Mouse (Mus musculus): ENCODE measurements around the gene Gpx3. TPM values are rescaled to one million over a fixed set of nuclear protein-coding genes. Genes with fewer than 3 reads are reported as not detected.
"Not testable (repeated sequence)": the region's sequence is repeated elsewhere in the genome, so short reads cannot be mapped to it uniquely, and the experiment has no call there.

Gpx3 gene
- total RNA-seq, 2 experiments from 2014 or later, result 7.0 to 7.1 TPM

- DNase-seq (ENCODE audit: low spot score in 2 of 2), result no peak
Measured at GRCm38 (mm10) chr11:54879922-54880321, 22.3 kb upstream of the Gpx3 start.

GRCm38 (mm10) chr11:54881051-54881474, 21.2 kb upstream of the Gpx3 start:
- no peak for DNase-seq (ENCODE audit: low spot score in 2 of 2)

DNA sequence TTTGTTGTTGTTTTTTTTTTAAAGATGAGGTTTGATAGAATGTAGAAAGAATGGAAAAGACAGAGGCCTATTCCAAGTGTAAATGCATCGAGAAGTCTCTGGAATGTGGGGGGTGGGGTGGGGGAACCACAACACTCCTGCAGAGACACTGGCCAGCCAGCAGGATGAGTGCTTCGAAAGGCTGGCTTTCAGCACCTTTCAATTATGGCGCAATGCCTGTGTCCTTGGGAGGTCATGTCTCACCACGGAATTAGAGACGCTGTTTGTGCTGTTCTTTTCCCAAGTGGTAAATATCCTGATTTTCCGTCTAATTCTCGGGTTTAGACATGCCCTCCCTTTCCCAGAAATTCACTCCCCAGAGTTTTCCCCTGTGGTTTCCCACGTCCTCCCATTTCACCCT, 19.6 kb upstream of the Gpx3 start:
- no peak for DNase-seq (ENCODE audit: low spot score in 2 of 2)

- DNase-seq (ENCODE audit: low spot score in 2 of 2), result no peak
Measured at GRCm38 (mm10) chr11:54884197-54884828, 17.9 kb upstream of the Gpx3 start.

DNA sequence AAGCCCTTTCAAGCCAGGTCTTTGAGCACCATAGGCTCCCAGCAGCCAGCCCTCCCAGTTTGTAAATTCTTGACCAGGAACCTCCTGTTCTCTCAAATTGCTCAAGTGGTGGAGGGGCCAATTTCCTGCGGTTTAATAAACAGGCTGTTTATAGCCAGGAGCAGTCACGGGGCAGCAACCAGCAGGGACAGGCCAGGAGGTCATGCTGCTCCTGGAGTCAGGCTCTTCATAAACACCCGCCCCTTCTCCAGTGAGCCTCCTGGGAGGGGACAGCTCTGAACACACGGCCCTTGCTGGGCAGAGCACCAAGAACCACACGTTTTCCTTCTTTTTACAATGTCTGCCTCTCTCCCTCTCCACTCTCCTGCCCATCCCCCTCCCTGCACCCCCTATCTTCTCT, 17.3 kb upstream of the Gpx3 start:
- no peak for DNase-seq (ENCODE audit: low spot score in 2 of 2)

DNA sequence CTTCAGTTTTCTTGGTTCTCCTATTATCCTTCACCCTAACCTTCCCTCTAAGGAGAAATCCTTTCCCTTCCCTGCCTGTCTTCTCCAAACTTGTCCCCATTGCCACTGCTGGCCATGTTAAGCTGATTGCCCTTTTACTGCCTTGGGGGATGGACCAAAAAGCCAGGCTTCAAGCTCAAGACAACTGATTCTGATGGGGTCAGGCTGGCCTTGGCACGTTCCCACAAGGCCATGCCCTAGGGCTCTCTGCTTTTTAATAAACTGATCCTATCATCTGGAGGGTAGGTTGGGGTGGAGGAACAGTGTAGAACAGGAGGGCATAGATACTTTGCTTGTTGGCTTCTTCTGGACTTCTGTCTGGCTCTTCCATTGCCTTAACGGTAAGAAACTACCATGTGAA, 16.8 kb upstream of the Gpx3 start:
- no peak for DNase-seq (ENCODE audit: low spot score in 2 of 2)

GRCm38 (mm10) chr11:54887927-54888326, 14.3 kb upstream of the Gpx3 start:
- DNase-seq (ENCODE audit: low spot score in 2 of 2), result no peak

GRCm38 (mm10) chr11:54891341-54891740, 10.9 kb upstream of the Gpx3 start:
- DNase-seq (ENCODE audit: low spot score in 2 of 2), result no peak

- no peak for DNase-seq (ENCODE audit: low spot score in 2 of 2)
Measured at GRCm38 (mm10) chr11:54892091-54892490, 10.2 kb upstream of the Gpx3 start.

DNA sequence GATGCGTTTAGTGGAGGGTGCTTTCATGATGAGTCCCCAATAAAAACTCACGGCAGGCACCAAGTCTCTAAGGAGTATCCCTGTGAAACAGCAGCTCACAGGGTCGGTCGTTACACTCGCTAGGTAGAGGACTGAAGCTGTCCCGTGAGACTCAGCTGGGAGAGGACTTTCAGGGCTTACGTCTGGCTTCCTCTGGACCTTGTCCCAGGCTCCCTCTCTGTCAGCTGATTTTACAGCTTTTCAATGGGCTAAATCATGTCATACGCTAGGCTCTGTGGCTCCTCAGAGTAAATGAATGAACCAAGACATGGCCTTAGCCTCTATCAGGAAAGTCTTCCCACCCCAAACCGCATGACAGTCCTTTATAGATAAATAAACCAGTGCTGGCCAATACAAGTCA, 7.7 kb upstream of the Gpx3 start:
- DNase-seq (ENCODE audit: low spot score in 2 of 2), result no peak

DNA sequence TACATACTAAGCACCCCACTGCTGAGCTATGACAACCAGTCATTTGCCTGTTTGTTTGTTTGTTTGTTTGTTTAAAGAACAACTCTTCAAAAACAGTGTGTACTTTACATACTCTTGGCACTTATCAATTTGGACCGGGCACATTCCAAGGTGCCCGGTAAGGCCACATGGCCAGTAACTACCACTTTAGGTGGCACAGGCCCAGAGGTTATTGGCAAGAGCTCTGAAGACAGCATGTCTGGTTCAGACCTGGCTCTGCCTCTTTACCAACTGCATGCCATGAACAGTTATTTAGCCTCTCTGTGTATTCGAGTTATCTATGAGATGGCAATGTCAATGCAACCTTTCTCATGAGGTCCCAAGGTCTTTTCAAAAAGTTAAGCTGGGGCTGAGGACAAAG, 5.6 kb upstream of the Gpx3 start:
- DNase-seq (ENCODE audit: low spot score in 2 of 2), result not testable (repeated sequence)

DNA sequence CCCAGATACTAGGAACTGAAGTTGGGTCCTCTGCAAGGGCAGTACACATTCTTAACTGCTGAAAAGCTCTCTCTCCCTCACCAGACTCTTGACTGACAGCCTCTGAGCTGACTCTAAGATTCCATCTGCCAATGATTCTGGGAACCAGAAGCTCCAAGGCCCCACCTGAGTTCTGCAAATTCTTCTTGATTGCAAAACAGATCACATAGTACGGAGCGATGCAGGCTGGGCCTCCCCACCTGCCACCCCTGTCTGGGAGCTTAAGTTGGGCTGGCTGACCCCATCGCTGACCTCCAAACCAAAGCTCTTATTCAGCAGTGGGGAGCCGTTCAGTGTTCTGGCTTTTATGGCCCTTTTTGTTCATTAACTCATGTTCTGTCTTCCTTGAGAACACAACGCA, 4.8 kb upstream of the Gpx3 start:
- DNase-seq (ENCODE audit: low spot score in 2 of 2), result no peak

GRCm38 (mm10) chr11:54899657-54900056, 2.6 kb upstream of the Gpx3 start:
- no peak for DNase-seq (ENCODE audit: low spot score in 2 of 2)

GRCm38 (mm10) chr11:54903339-54903738, 1.1 kb downstream of the Gpx3 start:
- no peak for DNase-seq (ENCODE audit: low spot score in 2 of 2)

DNA sequence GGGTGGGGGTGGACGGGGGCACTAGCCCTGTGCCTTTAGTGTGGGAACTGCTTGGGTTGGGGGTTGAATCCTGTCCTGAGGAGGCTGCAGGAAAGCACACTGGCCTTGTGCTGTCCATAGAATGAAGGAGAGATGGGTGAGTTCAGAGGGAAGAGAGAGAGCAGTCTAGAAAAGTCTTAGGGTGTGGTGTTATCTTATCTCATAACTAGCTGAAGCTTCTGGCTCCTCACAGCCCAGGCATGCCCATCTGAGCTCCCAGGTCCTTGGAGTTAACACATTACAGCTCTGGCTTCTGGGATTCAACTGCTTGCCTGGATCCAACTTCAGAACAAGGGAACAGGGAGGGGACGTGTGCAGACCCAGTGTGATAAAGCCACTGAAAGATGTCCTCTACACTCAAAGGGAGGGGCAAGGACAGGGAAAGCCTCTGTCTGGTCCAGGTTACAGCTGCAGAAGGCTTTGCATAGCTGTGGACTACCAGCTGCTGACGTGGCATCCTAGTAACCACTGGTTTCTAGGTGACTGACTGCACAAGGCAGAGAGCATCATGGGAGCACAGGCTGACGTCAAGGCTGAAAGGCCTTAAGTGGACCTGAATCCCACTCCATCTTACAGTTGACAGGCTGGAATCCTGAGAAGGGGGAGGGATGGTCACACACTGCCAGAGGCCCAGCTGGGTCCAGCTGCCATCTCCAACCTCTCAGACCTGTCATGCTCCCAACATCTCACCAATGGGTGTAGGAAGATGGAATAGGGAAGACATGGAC, 1.9 kb downstream of the Gpx3 start:
- DNase-seq (ENCODE audit: low spot score in 2 of 2), result no peak

DNA sequence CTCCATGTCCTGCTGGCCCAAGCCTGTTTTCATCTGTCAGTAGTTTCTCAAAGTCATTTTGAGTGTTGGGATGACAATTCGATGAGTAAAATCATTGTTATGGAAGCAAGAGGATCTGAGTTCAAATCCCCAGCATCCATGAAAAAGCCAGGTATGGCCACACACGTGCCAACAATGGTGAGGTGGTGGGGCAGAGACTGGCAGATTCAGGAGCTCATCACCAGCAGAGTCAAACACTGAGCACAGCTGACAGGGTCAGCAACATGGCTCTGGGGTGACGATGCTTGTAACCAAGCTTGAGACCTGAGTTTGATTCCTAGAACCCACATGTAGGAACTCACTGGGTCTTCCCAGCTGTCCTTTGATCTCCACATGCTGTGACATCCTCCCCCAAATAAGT, 2.8 kb downstream of the Gpx3 start:
- DNase-seq (ENCODE audit: low spot score in 2 of 2), result no peak

GRCm38 (mm10) chr11:54905931-54906330, 3.7 kb downstream of the Gpx3 start:
- DNase-seq (ENCODE audit: low spot score in 2 of 2), result no peak

GRCm38 (mm10) chr11:54906466-54906865, 4.2 kb downstream of the Gpx3 start:
- DNase-seq (ENCODE audit: low spot score in 2 of 2), result no peak

DNA sequence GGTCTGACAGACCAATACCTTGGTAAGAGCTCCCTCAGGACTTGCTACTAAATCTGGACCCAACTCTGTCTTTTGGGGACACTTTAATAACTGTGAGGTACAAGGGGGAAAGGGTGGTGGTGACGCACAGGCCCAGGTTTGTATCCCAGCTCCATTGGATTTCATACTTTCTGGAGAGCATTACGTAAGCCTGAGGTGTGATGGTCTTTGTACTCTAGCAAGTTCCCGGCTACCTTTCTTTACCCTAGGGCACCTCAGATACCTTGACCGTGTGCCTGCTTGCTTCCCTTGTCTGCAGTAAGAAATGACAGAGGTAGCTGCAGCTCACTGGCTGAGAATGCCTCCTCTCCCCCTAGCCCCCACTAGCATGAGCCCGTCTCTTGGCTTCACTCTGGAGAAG, 5.0 kb downstream of the Gpx3 start:
- no peak for DNase-seq (ENCODE audit: low spot score in 2 of 2)

DNA sequence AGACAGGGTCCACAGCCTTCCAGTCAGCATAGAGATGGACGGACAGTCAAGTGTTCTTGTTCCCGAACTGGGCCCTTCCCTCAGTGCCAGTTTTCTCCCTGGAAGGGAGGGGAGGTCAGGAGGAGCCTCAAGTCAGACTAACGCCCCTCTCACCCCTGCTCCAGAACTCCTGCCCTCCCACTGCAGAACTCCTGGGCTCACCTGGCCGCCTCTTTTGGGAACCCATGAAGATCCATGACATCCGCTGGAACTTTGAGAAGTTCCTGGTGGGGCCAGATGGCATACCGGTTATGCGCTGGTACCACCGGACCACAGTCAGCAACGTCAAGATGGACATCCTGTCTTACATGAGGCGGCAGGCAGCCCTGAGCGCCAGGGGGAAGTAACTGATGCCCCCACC, 7.0 kb downstream of the Gpx3 start:
- no peak for DNase-seq (ENCODE audit: low spot score in 2 of 2)

GRCm38 (mm10) chr11:54910081-54910665, 7.9 kb downstream of the Gpx3 start:
- DNase-seq (ENCODE audit: low spot score in 2 of 2), result no peak

GRCm38 (mm10) chr11:54911201-54911600, 8.9 kb downstream of the Gpx3 start:
- no peak for DNase-seq (ENCODE audit: low spot score in 2 of 2)
